Mouse (Mus musculus) neural tube, embryonic 14.5 days (tissue): ENCODE measurements around the gene Sars2. TPM values are rescaled to one million over a fixed set of nuclear protein-coding genes. Genes with fewer than 3 reads are reported as not detected.

Source experiments
- ATAC-seq: fragments of 200-750 bp; cut with Nextera tagmentation; 2 replicates; pipeline ENCODE4 v1.8.0; 2017; ENCODE audit warnings: low read depth, mild to moderate bottlenecking, moderate TSS enrichment, moderate library complexity
- H3K27ac ChIP-seq: fragments of 300-500 bp; sonication (generic); 2 replicates; pipeline ENCODE4 v1.5.1; 2014; ENCODE audit warnings: low read depth, mild to moderate bottlenecking, control low read depth, low read length, moderate library complexity, mixed read lengths
- H3K27me3 ChIP-seq: fragments of 300-500 bp; sonication (generic); 2 replicates; pipeline ENCODE4 v1.6.1; 2014; ENCODE audit warnings: low read length; ENCODE audit not compliant: control insufficient read depth, insufficient read depth
- H3K36me3 ChIP-seq: fragments of 300-500 bp; sonication (generic); 2 replicates; pipeline ENCODE4 v1.6.1; 2014; ENCODE audit warnings: low read length, mixed read lengths; ENCODE audit not compliant: control insufficient read depth, insufficient read depth
- H3K4me1 ChIP-seq: fragments of 300-500 bp; sonication (generic); 2 replicates; pipeline ENCODE4 v1.6.1; 2014; ENCODE audit warnings: low read length; ENCODE audit not compliant: control insufficient read depth, insufficient read depth
- H3K4me2 ChIP-seq: fragments of 300-500 bp; sonication (generic); 2 replicates; pipeline ENCODE4 v1.6.1; 2014; ENCODE audit warnings: mild to moderate bottlenecking, low read depth, low read length, control low read depth
- H3K4me3 ChIP-seq: fragments of 300-500 bp; sonication (generic); 2 replicates; pipeline ENCODE4 v1.5.1; 2014; ENCODE audit warnings: low read depth, low read length, control low read depth, mixed read lengths
- H3K9ac ChIP-seq: fragments of 300-500 bp; sonication (generic); replicated peaks from 2 replicates; pipeline ENCODE4 v1.6.1; 2014; ENCODE audit warnings: low read depth, mild to moderate bottlenecking, control low read depth, low read length, mixed read lengths
- H3K9me3 ChIP-seq: fragments of 300-500 bp; sonication (generic); 2 replicates; pipeline ENCODE4 v1.6.1; 2016; ENCODE audit warnings: low read length; ENCODE audit not compliant: control insufficient read depth
- WGBS: fragments of 180-500 bp; shearing (Covaris S2); extraction: QIAGEN DNeasy Blood & Tissue Kit; methylation state at CpG from one replicate; pipeline ENCODE4 v1.1.7; 2014; 5-methylcytosine and 5-hydroxymethylcytosine counted together
- polyA plus RNA-seq: library from polyadenylated mRNA; unstranded; fragments of >200 nt; fragmentation: Nextera tagmentation; extraction: Ambion mirVana; gene quantifications from 2 replicates; pipeline ENCODE4 v1.2.1, GENCODE M21; 2014

Sars2 gene
- polyA plus RNA-seq, 1 experiment from 2014 or later: 19.3 TPM

- no peak for ATAC-seq
- Histone ChIP-seq H3K4me3 (no peak overlapping the region), H3K27ac (no peak overlapping the region), H3K9me3 (no peaks in the 10 kb centered on the region), H3K4me2 (no peak overlapping the region), H3K27me3 (no peaks in the 10 kb centered on the region), H3K36me3 (no peaks in the 10 kb centered on the region; the same call in 1 of the 2 replicates), H3K4me1 (no peaks in the 10 kb centered on the region), H3K9ac (no peak overlapping the region)
Measured at GRCm38 (mm10) chr7:28791706-28792105, 49.9 kb downstream of the Sars2 start.

GRCm38 (mm10) chr7:28792391-28793185 lies 50.8 kb downstream of the Sars2 start:
- Histone ChIP-seq H3K27ac (no peak overlapping the region), H3K4me1 (no peaks in the 10 kb centered on the region), H3K36me3 (no peaks in the 10 kb centered on the region; the same call in 1 of the 2 replicates), H3K9me3 (no peaks in the 10 kb centered on the region), H3K27me3 (no peaks in the 10 kb centered on the region), H3K4me2 (no peak overlapping the region), H3K4me3 (no peak overlapping the region), H3K9ac (no peak overlapping the region)
- ATAC-seq: no peak
- WGBS: 84% methylated on average over 12 of the region's 14 CpGs

GRCm38 (mm10) chr7:28793834-28794233 lies 52.0 kb downstream of the Sars2 start:
- WGBS: 38% methylated on average over 2 of the region's 2 CpGs
- Histone ChIP-seq H3K36me3 (no peaks in the 10 kb centered on the region; the same call in 1 of the 2 replicates), H3K9me3 (no peaks in the 10 kb centered on the region), H3K4me1 (no peaks in the 10 kb centered on the region), H3K4me3 (no peak overlapping the region), H3K9ac (no peak overlapping the region), H3K27ac (no peak overlapping the region), H3K27me3 (no peaks in the 10 kb centered on the region), H3K4me2 (no peak overlapping the region)
- ATAC-seq: no peak

- Histone ChIP-seq H3K27me3 (no peaks in the 10 kb centered on the region), H3K9me3 (no peaks in the 10 kb centered on the region), H3K4me3 (no peak overlapping the region), H3K4me2 (no peak overlapping the region), H3K36me3 (no peaks in the 10 kb centered on the region), H3K9ac (no peak overlapping the region), H3K27ac (no peak overlapping the region), H3K4me1 (no peaks in the 10 kb centered on the region)
- WGBS: 77% methylated on average over 3 of the region's 3 CpGs
- ATAC-seq: no peak
Measured at GRCm38 (mm10) chr7:28794496-28794895, 52.7 kb downstream of the Sars2 start.

GRCm38 (mm10) chr7:28795832-28796231 lies 54.0 kb downstream of the Sars2 start:
- H3K9me3 ChIP-seq: no peaks in the 10 kb centered on the region
- H3K27ac ChIP-seq: no peak overlapping the region
- H3K27me3 ChIP-seq: no peaks in the 10 kb centered on the region
- no peaks in the 10 kb centered on the region for H3K36me3 ChIP-seq
- no peak overlapping the region for H3K4me3 ChIP-seq
- ATAC-seq: no peak
- H3K4me2 ChIP-seq: no peak overlapping the region
- WGBS: 86% methylated on average over 15 of the region's 15 CpGs
- no peaks in the 10 kb centered on the region for H3K4me1 ChIP-seq
- H3K9ac ChIP-seq: no peak overlapping the region

- no peak overlapping the region for H3K27ac ChIP-seq
- 15% methylated on average over 32 of the region's 32 CpGs for WGBS
- H3K36me3 ChIP-seq: no peaks in the 10 kb centered on the region
- H3K4me1 ChIP-seq: no peaks in the 10 kb centered on the region
- peak; percentile 73; the same call in 1 of the 2 replicates for ATAC-seq
- no peaks in the 10 kb centered on the region for H3K9me3 ChIP-seq
- no peaks in the 10 kb centered on the region for H3K27me3 ChIP-seq
- H3K4me2 ChIP-seq: peak overlapping the region; percentile 35
- H3K9ac ChIP-seq: 0 out of 2 replicates have a peak overlapping the region, but pooled peaks have one; percentile 2
- peak overlapping the region; percentile 7; the same call in 1 of the 2 replicates for H3K4me3 ChIP-seq
Measured at GRCm38 (mm10) chr7:28796562-28796975, 54.8 kb downstream of the Sars2 start.

GRCm38 (mm10) chr7:28799994-28800393 lies 58.2 kb downstream of the Sars2 start:
- Histone ChIP-seq H3K9me3 (no peaks in the 10 kb centered on the region), H3K4me2 (no peak overlapping the region), H3K4me1 (no peaks in the 10 kb centered on the region), H3K27ac (no peak overlapping the region), H3K9ac (no peak overlapping the region), H3K36me3 (no peaks in the 10 kb centered on the region), H3K4me3 (no peak overlapping the region), H3K27me3 (no peaks in the 10 kb centered on the region)
- no peak for ATAC-seq
- WGBS: 92% methylated on average over 9 of the region's 9 CpGs

GRCm38 (mm10) chr7:28801451-28801850 lies 59.7 kb downstream of the Sars2 start:
- H3K27ac ChIP-seq: no peak overlapping the region
- ATAC-seq: no peak
- WGBS: 69% methylated on average over 3 of the region's 3 CpGs

GRCm38 (mm10) chr7:28801901-28802670 lies 60.3 kb downstream of the Sars2 start:
- whole genome bisulfite sequencing: 15% methylated on average over 10 of the region's 10 CpGs
- H3K36me3 ChIP-seq: no peaks in the 10 kb centered on the region
- no peak for ATAC-seq
- H3K4me2 ChIP-seq: no peak overlapping the region
- H3K4me1 ChIP-seq: no peaks in the 10 kb centered on the region
- H3K27me3 ChIP-seq: no peaks in the 10 kb centered on the region
- no peak overlapping the region for H3K4me3 ChIP-seq
- H3K9ac ChIP-seq: no peak overlapping the region
- H3K27ac ChIP-seq: peak overlapping the region; percentile 0; the same call in 1 of the 2 replicates
- H3K9me3 ChIP-seq: no peaks in the 10 kb centered on the region

More at GRCm38 (mm10) chr7:28801451-28801850, 59.7 kb downstream of the Sars2 start:
- Histone ChIP-seq H3K9me3 (no peaks in the 10 kb centered on the region), H3K4me1 (no peaks in the 10 kb centered on the region), H3K4me2 (no peak overlapping the region), H3K36me3 (no peaks in the 10 kb centered on the region), H3K9ac (no peak overlapping the region), H3K4me3 (no peak overlapping the region), H3K27me3 (no peaks in the 10 kb centered on the region)
